Mouse (Mus musculus): ENCODE measurements around the gene Gpatch4. TPM values are rescaled to one million over a fixed set of nuclear protein-coding genes. Genes with fewer than 3 reads are reported as not detected.

Gpatch4 gene
- polyA plus RNA-seq, 1 experiment from 2014 or later, result 34.2 TPM

- under 1% methylated on average over 60 of the region's 60 CpGs for WGBS
- H3K27ac ChIP-seq, result peak within 1 kb of the TSS; percentile 90
- no peaks in the 10 kb centered on the region for H3K27me3 ChIP-seq (ENCODE audit: insufficient read depth, poor library complexity, severe bottlenecking)
- peaks cover 22% of the 10 kb centered on the region for H3K4me1 ChIP-seq (replicated peaks)
- peak within 1 kb of the TSS; percentile 79 for H3K4me3 ChIP-seq
- no peaks in the 10 kb centered on the region for H3K9me3 ChIP-seq
- peak; percentile 93 for DNase-seq (ENCODE audit: low spot score)
- peaks cover 41% of the 10 kb centered on the region for H3K36me3 ChIP-seq
Measured at GRCm38 (mm10) chr3:88057902-88058696, 15.2 kb downstream of the Gpatch4 start, which contains the start of gene Naxe. Naxe (minus strand) TSS chr3:88058495.

GRCm38 (mm10) chr3:88068386-88068785 lies 25.5 kb downstream of the Gpatch4 start:
- 52% methylated on average over 2 of the region's 2 CpGs for WGBS

GRCm38 (mm10) chr3:88071783-88072182 lies 28.9 kb downstream of the Gpatch4 start:
- peaks cover 4% of the 10 kb centered on the region; the same call in 1 of the 2 replicates for H3K4me1 ChIP-seq (replicated peaks)
- DNase-seq (ENCODE audit: low spot score), result peak; percentile 89
- H3K4me3 ChIP-seq, result no peak overlapping the region
- whole genome bisulfite sequencing, result 4% methylated on average over 5 of the region's 5 CpGs
- no peaks in the 10 kb centered on the region for H3K36me3 ChIP-seq
- no peak overlapping the region for H3K27ac ChIP-seq
- H3K27me3 ChIP-seq (ENCODE audit: insufficient read depth, poor library complexity, severe bottlenecking), result peaks cover 25% of the 10 kb centered on the region
- H3K9me3 ChIP-seq, result no peaks in the 10 kb centered on the region

More at GRCm38 (mm10) chr3:88068386-88068785, 25.5 kb downstream of the Gpatch4 start:
- Histone ChIP-seq H3K4me3 (no peak overlapping the region), H3K4me1 (replicated peaks) (peaks cover 4% of the 10 kb centered on the region; the same call in 1 of the 2 replicates), H3K9me3 (no peaks in the 10 kb centered on the region), H3K27me3 (ENCODE audit: insufficient read depth, poor library complexity, severe bottlenecking) (peaks cover 25% of the 10 kb centered on the region), H3K36me3 (no peaks in the 10 kb centered on the region), H3K27ac (no peak overlapping the region)
- no peak for DNase-seq (ENCODE audit: low spot score)

GRCm38 (mm10) chr3:88073631-88074030 lies 30.7 kb downstream of the Gpatch4 start:
- Histone ChIP-seq H3K27me3 (ENCODE audit: insufficient read depth, poor library complexity, severe bottlenecking) (peaks cover 29% of the 10 kb centered on the region), H3K4me3 (no peak overlapping the region), H3K27ac (no peak overlapping the region), H3K4me1 (replicated peaks) (peaks cover 6% of the 10 kb centered on the region; the same call in 1 of the 2 replicates), H3K36me3 (no peaks in the 10 kb centered on the region), H3K9me3 (no peaks in the 10 kb centered on the region)
- 76% methylated on average over 2 of the region's 2 CpGs for WGBS
- no peak for DNase-seq (ENCODE audit: low spot score)

GRCm38 (mm10) chr3:88074351-88074750 lies 31.4 kb downstream of the Gpatch4 start:
- no peak overlapping the region for H3K4me3 ChIP-seq
- peaks cover 6% of the 10 kb centered on the region; the same call in 1 of the 2 replicates for H3K4me1 ChIP-seq (replicated peaks)
- H3K27ac ChIP-seq, result no peak overlapping the region
- no peak for DNase-seq (ENCODE audit: low spot score)
- H3K9me3 ChIP-seq, result no peaks in the 10 kb centered on the region
- WGBS, result 70% methylated on average over 2 of the region's 2 CpGs
- peaks cover 29% of the 10 kb centered on the region for H3K27me3 ChIP-seq (ENCODE audit: insufficient read depth, poor library complexity, severe bottlenecking)
- H3K36me3 ChIP-seq, result no peaks in the 10 kb centered on the region

GRCm38 (mm10) chr3:88074766-88075165 lies 31.9 kb downstream of the Gpatch4 start:
- 81% methylated on average over 8 of the region's 8 CpGs for WGBS
- H3K36me3 ChIP-seq, result no peaks in the 10 kb centered on the region

GRCm38 (mm10) chr3:88077441-88077840 lies 34.5 kb downstream of the Gpatch4 start:
- DNase-seq (ENCODE audit: low spot score), result no peak
- H3K4me1 ChIP-seq (replicated peaks), result peaks cover 14% of the 10 kb centered on the region
- no peaks in the 10 kb centered on the region for H3K36me3 ChIP-seq
- H3K27me3 ChIP-seq (ENCODE audit: insufficient read depth, poor library complexity, severe bottlenecking), result peaks cover 9% of the 10 kb centered on the region
- WGBS, result 39% methylated on average over 8 of the region's 8 CpGs
- H3K27ac ChIP-seq, result no peak overlapping the region
- no peak overlapping the region for H3K4me3 ChIP-seq
- H3K9me3 ChIP-seq, result no peaks in the 10 kb centered on the region

More at GRCm38 (mm10) chr3:88074766-88075165, 31.9 kb downstream of the Gpatch4 start:
- no peaks in the 10 kb centered on the region for H3K9me3 ChIP-seq
- H3K4me1 ChIP-seq (replicated peaks), result peaks cover 6% of the 10 kb centered on the region; the same call in 1 of the 2 replicates
- H3K27me3 ChIP-seq (ENCODE audit: insufficient read depth, poor library complexity, severe bottlenecking), result peaks cover 27% of the 10 kb centered on the region
- H3K4me3 ChIP-seq, result no peak overlapping the region
- DNase-seq (ENCODE audit: low spot score), result no peak
- H3K27ac ChIP-seq, result no peak overlapping the region

GRCm38 (mm10) chr3:88078204-88078603 lies 35.3 kb downstream of the Gpatch4 start, which contains the start of gene Ttc24:
Ttc24 (minus strand) TSS chr3:88078304.
- no peaks in the 10 kb centered on the region for H3K9me3 ChIP-seq
- H3K27me3 ChIP-seq (ENCODE audit: insufficient read depth, poor library complexity, severe bottlenecking), result peaks cover 3% of the 10 kb centered on the region
- no peak within 1 kb of the TSS for H3K4me3 ChIP-seq
- H3K27ac ChIP-seq, result no peak within 1 kb of the TSS
- peaks cover 22% of the 10 kb centered on the region for H3K4me1 ChIP-seq (replicated peaks)
- no peaks in the 10 kb centered on the region for H3K36me3 ChIP-seq
- no peak for DNase-seq (ENCODE audit: low spot score)
- 80% methylated on average over 4 of the region's 4 CpGs for WGBS

GRCm38 (mm10) chr3:88081345-88082223 lies 38.7 kb downstream of the Gpatch4 start, which contains the start of gene Iqgap3:
Iqgap3 (plus strand) TSS chr3:88081971.
- Histone ChIP-seq H3K27ac (peak within 1 kb of the TSS; percentile 82), H3K9me3 (no peaks in the 10 kb centered on the region), H3K4me3 (peak within 1 kb of the TSS; percentile 69), H3K27me3 (ENCODE audit: insufficient read depth, poor library complexity, severe bottlenecking) (peaks cover 3% of the 10 kb centered on the region; the same call in 1 of the 2 replicates), H3K36me3 (peaks cover 30% of the 10 kb centered on the region), H3K4me1 (replicated peaks) (peaks cover 23% of the 10 kb centered on the region)
- WGBS, result 20% methylated on average over 33 of the region's 33 CpGs
- DNase-seq (ENCODE audit: low spot score), result peak; percentile 86

GRCm38 (mm10) chr3:88082224-88082618 lies 39.3 kb downstream of the Gpatch4 start:
- no peaks in the 10 kb centered on the region for H3K9me3 ChIP-seq
- DNase-seq (ENCODE audit: low spot score), result peak; percentile 11
- peaks cover 35% of the 10 kb centered on the region for H3K36me3 ChIP-seq
- 5% methylated on average over 13 of the region's 13 CpGs for WGBS
- H3K4me3 ChIP-seq, result peak overlapping the region; percentile 69
- peak overlapping the region; percentile 82 for H3K27ac ChIP-seq
- peaks cover 3% of the 10 kb centered on the region; the same call in 1 of the 2 replicates for H3K27me3 ChIP-seq (ENCODE audit: insufficient read depth, poor library complexity, severe bottlenecking)
- peaks cover 23% of the 10 kb centered on the region for H3K4me1 ChIP-seq (replicated peaks)

GRCm38 (mm10) chr3:88082663-88083062 lies 39.8 kb downstream of the Gpatch4 start:
- 30% methylated on average over 4 of the region's 4 CpGs for WGBS
- Histone ChIP-seq H3K27ac (no peak overlapping the region), H3K36me3 (peaks cover 36% of the 10 kb centered on the region), H3K27me3 (ENCODE audit: insufficient read depth, poor library complexity, severe bottlenecking) (peaks cover 3% of the 10 kb centered on the region; the same call in 1 of the 2 replicates), H3K9me3 (no peaks in the 10 kb centered on the region), H3K4me3 (peak overlapping the region; percentile 69), H3K4me1 (replicated peaks) (peaks cover 21% of the 10 kb centered on the region)
- DNase-seq (ENCODE audit: low spot score), result no peak

- Histone ChIP-seq H3K4me3 (no peak overlapping the region), H3K4me1 (replicated peaks) (peaks cover 21% of the 10 kb centered on the region), H3K36me3 (peaks cover 46% of the 10 kb centered on the region), H3K27me3 (ENCODE audit: insufficient read depth, poor library complexity, severe bottlenecking) (no peaks in the 10 kb centered on the region), H3K9me3 (no peaks in the 10 kb centered on the region), H3K27ac (no peak overlapping the region)
- WGBS, result 92% methylated on average over 2 of the region's 2 CpGs
- no peak for DNase-seq (ENCODE audit: low spot score)
Measured at GRCm38 (mm10) chr3:88084001-88084400, 41.1 kb downstream of the Gpatch4 start.
